Mouse (Mus musculus) forebrain, embryonic 15.5 days (tissue): Measurements from ENCODE around the gene Cd86. TPM values are rescaled to one million over a fixed set of nuclear protein-coding genes. Genes with fewer than 3 reads are reported as not detected.

Experiments
- ATAC-seq: fragments of 200-750 bp; cut with Nextera tagmentation; replicated peaks from 2 replicates; pipeline ENCODE4 v1.8.0; 2017; ENCODE audit warnings: mild to moderate bottlenecking, moderate TSS enrichment, moderate library complexity
- H3K27ac ChIP-seq: fragments of 300-500 bp; sonication (generic); replicated peaks from 2 replicates; pipeline ENCODE4 v1.5.1; 2015; ENCODE audit warnings: mild to moderate bottlenecking, inconsistent platforms
- H3K27me3 ChIP-seq: fragments of 300-500 bp; sonication (generic); 2 replicates; pipeline ENCODE4 v1.6.1; 2015; ENCODE audit warnings: inconsistent platforms
- H3K36me3 ChIP-seq: fragments of 300-500 bp; sonication (generic); 2 replicates; pipeline ENCODE4 v1.6.1; 2015; ENCODE audit warnings: mild to moderate bottlenecking, inconsistent platforms
- H3K4me1 ChIP-seq: fragments of 300-500 bp; sonication (generic); 2 replicates; pipeline ENCODE4 v1.6.1; 2015; ENCODE audit warnings: inconsistent platforms
- H3K4me2 ChIP-seq: fragments of 300-500 bp; sonication (generic); replicated peaks from 2 replicates; pipeline ENCODE4 v1.6.1; 2015; ENCODE audit warnings: mild to moderate bottlenecking, inconsistent platforms
- H3K4me3 ChIP-seq: fragments of 300-500 bp; sonication (generic); 2 replicates; pipeline ENCODE4 v1.5.1; 2015; ENCODE audit warnings: mild to moderate bottlenecking, inconsistent platforms
- H3K9ac ChIP-seq: fragments of 300-500 bp; sonication (generic); replicated peaks from 2 replicates; pipeline ENCODE4 v1.6.1; 2015; ENCODE audit warnings: mild to moderate bottlenecking, inconsistent platforms
- H3K9me3 ChIP-seq: fragments of 300-500 bp; sonication (generic); 2 replicates; pipeline ENCODE4 v1.6.1; 2016; ENCODE audit warnings: inconsistent platforms
- WGBS: fragments of 180-500 bp; shearing (Covaris S2); methylation state at CpG from one replicate; pipeline ENCODE4 v1.1.7; 2015; ENCODE audit warnings: mixed read lengths; 5-methylcytosine and 5-hydroxymethylcytosine counted together
- polyA plus RNA-seq: library from polyadenylated mRNA; unstranded; fragments of >200 nt; fragmentation: Nextera tagmentation; extraction: Ambion mirVana; gene quantifications from 2 replicates; pipeline ENCODE4 v1.2.1, GENCODE M21; 2015

Gene Cd86
- polyA plus RNA-seq, 1 experiment from 2014 or later, result 1.1 TPM

DNA sequence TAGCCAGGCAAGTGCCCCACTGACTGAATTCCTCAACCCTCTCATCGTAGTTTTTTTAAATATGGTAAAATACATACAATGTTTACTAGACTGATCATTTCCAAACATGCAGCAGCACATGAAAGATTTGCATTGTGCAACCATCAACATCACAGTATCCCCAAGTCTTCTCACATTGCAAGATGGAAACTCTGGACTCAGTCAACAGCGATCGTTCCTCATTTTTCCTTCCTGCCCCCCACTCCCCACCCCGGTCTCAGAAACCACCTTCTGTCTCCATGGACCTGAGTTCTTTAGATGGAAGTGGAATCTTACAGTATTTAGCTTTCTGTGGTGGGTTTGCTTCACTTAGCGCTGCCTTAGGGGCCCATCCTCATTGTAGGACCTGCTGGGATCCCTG, 34.3 kb downstream of the Cd86 start:
- Histone ChIP-seq H3K4me2 (no peak overlapping the region), H3K9me3 (no peaks in the 10 kb centered on the region), H3K4me1 (no peaks in the 10 kb centered on the region), H3K36me3 (no peaks in the 10 kb centered on the region), H3K9ac (no peak overlapping the region), H3K27ac (no peak overlapping the region), H3K4me3 (no peak overlapping the region), H3K27me3 (no peaks in the 10 kb centered on the region)
- no peak for ATAC-seq
- 90% methylated on average over 5 of the region's 5 CpGs for WGBS

DNA sequence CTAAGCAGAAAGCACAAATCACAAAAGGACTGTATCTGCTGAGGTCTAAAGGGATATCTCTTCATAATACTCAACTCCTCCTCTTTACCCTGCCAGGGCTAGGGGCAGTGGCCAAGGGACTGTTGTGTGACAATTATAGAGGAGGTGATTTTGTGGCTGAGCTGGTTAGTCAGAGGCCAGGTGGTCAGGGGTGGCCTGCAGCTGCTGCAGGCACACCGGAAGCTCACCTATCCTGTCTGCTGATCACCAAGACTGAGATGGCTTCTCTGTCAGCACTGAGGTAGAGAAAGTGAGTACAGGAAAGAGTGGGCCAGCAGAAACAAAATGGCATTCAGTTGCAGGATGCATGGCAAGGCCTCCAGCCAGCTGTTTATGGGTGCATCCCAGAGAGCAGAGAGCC, 38.1 kb downstream of the Cd86 start:
- Histone ChIP-seq H3K27me3 (no peaks in the 10 kb centered on the region), H3K36me3 (no peaks in the 10 kb centered on the region), H3K4me2 (no peak overlapping the region), H3K4me3 (no peak overlapping the region), H3K9me3 (no peaks in the 10 kb centered on the region), H3K9ac (no peak overlapping the region), H3K4me1 (no peaks in the 10 kb centered on the region), H3K27ac (no peak overlapping the region)
- ATAC-seq, result no peak
- WGBS, result 97% methylated on average over 1 of the region's 1 CpGs

DNA sequence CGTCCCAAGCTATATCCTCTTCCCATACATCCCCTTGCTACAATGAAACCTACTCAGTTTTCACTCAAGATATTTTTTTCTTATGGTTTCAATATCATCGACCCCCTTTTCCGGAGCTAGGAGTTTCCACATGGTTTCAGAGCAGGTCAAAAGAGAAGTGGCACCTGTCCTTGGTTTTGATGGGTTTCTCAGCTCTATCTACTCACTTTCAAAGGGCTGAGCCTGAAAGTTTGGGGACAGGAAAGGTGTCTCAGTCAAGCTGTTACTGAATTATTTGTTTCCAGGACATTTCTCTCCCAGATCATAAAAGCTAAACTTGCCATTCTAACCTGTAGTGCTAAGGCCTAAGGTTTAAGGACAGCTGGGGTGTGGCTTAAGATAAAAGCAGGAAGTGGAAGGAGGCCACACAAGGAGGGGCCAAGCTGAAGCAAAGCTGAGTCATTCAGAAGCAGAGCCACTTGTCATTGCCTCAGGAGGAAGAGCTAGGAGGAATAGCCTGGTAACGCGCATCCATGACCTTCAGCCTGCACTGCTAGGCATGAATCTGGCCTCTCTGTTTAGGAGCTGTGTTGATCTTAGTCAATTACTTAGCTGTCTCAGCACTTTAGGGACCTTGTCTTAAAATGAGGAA, 39.2 kb downstream of the Cd86 start:
- WGBS, result 89% methylated on average over 5 of the region's 5 CpGs
- ATAC-seq, result no peak

DNA sequence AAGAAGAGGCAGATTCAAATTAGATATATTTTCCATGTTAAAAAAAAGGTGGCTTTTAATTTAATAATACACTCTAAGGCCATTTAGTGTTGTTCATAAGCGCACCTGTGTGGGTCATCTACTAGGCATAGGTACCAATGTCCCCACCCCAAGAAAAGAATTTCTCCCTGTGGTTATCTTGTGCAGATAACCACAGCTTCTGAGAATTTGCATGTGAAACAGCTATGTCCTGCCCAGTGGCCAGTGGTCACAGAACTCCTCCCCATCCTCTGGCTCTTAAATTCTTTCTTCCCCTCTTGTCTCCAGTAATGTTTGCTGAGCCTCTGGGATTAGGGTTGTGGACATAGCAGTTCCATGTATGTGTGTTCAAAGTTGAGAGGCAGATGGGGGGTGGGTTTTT, 40.0 kb downstream of the Cd86 start:
- Histone ChIP-seq H3K27ac (no peak overlapping the region), H3K4me1 (no peaks in the 10 kb centered on the region), H3K27me3 (no peaks in the 10 kb centered on the region), H3K36me3 (no peaks in the 10 kb centered on the region), H3K4me2 (no peak overlapping the region), H3K9ac (no peak overlapping the region), H3K4me3 (no peak overlapping the region), H3K9me3 (no peaks in the 10 kb centered on the region)
- no peak for ATAC-seq
- WGBS, result 96% methylated on average over 1 of the region's 1 CpGs

More for the DNA sequence above, 39.2 kb downstream of the Cd86 start:
- Histone ChIP-seq H3K27ac (no peak overlapping the region), H3K9me3 (no peaks in the 10 kb centered on the region), H3K36me3 (no peaks in the 10 kb centered on the region), H3K4me3 (no peak overlapping the region), H3K4me2 (no peak overlapping the region), H3K4me1 (no peaks in the 10 kb centered on the region), H3K27me3 (no peaks in the 10 kb centered on the region), H3K9ac (no peak overlapping the region)

DNA sequence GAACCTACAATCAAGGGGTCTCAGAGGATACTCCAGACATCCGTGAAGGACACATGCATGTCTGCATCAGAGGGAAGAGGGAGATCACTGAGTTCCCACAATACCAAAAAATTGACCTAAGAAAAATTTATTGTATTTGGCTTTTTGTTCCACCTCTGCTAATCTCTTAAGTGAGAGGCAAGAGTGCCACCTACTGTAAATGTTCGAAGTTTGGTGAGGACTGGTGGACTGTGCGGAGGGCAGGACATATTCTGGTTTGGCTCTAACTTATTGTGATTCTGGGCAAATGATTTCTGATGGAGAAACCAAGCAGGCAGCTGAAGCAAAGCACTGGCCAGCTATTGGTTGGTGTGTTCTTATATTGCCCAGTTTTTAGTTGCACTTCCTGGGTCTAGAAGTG, 43.6 kb downstream of the Cd86 start:
- no peak for ATAC-seq
- no peak overlapping the region for H3K27ac ChIP-seq
- no peak overlapping the region for H3K9ac ChIP-seq
- no peak overlapping the region for H3K4me3 ChIP-seq
- WGBS, result 87% methylated on average over 3 of the region's 3 CpGs
- no peaks in the 10 kb centered on the region for H3K27me3 ChIP-seq
- H3K4me2 ChIP-seq, result no peak overlapping the region
- no peaks in the 10 kb centered on the region for H3K4me1 ChIP-seq
- no peaks in the 10 kb centered on the region for H3K36me3 ChIP-seq
- no peaks in the 10 kb centered on the region for H3K9me3 ChIP-seq

DNA sequence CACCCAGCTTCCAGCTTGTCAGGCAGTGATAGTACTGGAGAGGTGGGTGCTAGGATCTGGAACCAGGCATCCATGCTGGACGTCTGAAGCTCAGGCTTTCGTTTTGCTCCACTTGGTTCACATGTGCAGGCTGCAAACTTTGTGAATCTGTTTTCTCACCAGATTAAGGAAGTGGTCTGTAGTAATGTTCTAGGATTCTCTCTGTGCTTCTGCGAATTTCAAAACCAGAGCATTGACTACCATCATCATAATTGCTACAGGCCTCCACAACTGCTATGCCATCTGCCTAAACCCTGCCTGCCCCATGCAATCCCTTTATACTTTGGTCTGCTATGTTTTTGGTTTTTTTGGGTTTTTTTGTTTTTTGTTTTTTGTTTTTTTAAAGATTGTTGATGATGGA, 44.8 kb downstream of the Cd86 start:
- no peaks in the 10 kb centered on the region for H3K4me1 ChIP-seq
- H3K27me3 ChIP-seq, result no peaks in the 10 kb centered on the region
- no peak for ATAC-seq
- H3K9ac ChIP-seq, result no peak overlapping the region
- no peaks in the 10 kb centered on the region for H3K36me3 ChIP-seq
- H3K4me3 ChIP-seq, result no peak overlapping the region
- H3K4me2 ChIP-seq, result no peak overlapping the region
- H3K27ac ChIP-seq, result no peak overlapping the region
- H3K9me3 ChIP-seq, result no peaks in the 10 kb centered on the region
- WGBS, result 77% methylated on average over 3 of the region's 3 CpGs

DNA sequence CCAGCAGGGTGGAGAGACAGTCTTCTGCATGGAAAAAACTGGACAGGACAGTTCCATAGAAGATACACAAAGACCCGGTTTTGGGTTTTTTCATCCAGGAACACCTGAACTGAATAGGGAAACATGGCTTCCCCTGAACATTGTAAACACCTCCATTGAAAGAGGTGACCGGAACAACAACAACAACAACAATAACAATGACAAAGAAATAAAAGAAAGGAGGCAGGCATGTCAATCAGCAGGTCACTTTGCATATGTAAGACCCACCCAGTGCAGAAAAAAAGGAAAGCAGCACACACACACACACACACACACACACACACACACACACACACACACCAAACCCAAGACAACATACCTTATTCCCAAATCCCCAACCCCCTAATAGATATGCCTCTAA, 52.2 kb downstream of the Cd86 start:
- H3K27ac ChIP-seq, result no peak overlapping the region
- H3K36me3 ChIP-seq, result no peaks in the 10 kb centered on the region
- no peak for ATAC-seq
- no peak overlapping the region for H3K9ac ChIP-seq
- 73% methylated on average over 2 of the region's 2 CpGs for WGBS
- no peaks in the 10 kb centered on the region for H3K9me3 ChIP-seq
- no peaks in the 10 kb centered on the region for H3K4me1 ChIP-seq
- H3K4me3 ChIP-seq, result no peak overlapping the region
- no peak overlapping the region for H3K4me2 ChIP-seq
- H3K27me3 ChIP-seq, result no peaks in the 10 kb centered on the region

DNA sequence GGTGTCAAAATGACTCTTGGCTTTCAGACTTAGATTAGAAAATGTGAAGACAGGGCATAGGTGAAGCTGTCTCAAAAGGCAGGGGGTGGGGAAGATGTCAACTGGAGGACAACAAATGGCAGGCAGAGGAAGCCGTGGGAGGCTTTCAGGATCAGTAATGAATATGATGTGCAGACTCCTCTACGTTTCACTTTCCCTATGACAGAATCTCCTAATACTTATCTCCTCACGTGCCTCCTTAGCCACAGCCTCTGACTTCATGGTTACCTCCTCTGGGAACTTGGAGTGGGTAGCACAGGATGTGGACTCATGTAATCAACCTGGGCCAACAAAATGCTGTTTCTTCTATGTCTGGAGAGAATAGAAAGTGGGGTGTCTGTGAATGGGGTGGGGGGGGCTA, 63.2 kb downstream of the Cd86 start:
- Histone ChIP-seq H3K27ac (no peak overlapping the region), H3K9ac (no peak overlapping the region), H3K36me3 (no peaks in the 10 kb centered on the region), H3K27me3 (no peaks in the 10 kb centered on the region), H3K4me3 (no peak overlapping the region), H3K4me1 (no peaks in the 10 kb centered on the region), H3K4me2 (no peak overlapping the region), H3K9me3 (no peaks in the 10 kb centered on the region)
- no peak for ATAC-seq
- WGBS, result 88% methylated on average over 3 of the region's 3 CpGs

DNA sequence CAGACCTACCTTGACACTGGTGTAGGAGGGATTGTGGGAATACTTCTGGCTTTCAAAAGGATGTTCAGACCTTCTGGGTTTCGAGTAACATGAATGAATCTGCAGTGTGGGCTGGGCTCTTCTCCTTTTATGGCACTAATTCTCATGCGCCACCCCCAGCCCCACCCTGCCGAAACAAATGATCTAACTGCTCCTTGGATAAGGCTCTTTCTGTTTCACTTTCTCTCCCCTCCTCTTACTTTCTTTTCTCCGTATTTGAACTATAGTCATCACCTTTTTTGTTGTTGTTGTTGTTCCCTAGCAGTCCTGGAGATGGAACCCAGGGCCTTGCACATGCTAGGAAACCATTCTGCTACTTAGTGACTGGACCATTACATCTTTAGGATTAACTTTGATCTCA, 67.6 kb downstream of the Cd86 start:
- Histone ChIP-seq H3K9ac (no peak overlapping the region), H3K4me2 (no peak overlapping the region), H3K4me1 (no peaks in the 10 kb centered on the region), H3K27ac (no peak overlapping the region), H3K36me3 (no peaks in the 10 kb centered on the region), H3K9me3 (no peaks in the 10 kb centered on the region), H3K4me3 (no peak overlapping the region), H3K27me3 (no peaks in the 10 kb centered on the region)
- 88% methylated on average over 4 of the region's 4 CpGs for WGBS
- no peak for ATAC-seq

DNA sequence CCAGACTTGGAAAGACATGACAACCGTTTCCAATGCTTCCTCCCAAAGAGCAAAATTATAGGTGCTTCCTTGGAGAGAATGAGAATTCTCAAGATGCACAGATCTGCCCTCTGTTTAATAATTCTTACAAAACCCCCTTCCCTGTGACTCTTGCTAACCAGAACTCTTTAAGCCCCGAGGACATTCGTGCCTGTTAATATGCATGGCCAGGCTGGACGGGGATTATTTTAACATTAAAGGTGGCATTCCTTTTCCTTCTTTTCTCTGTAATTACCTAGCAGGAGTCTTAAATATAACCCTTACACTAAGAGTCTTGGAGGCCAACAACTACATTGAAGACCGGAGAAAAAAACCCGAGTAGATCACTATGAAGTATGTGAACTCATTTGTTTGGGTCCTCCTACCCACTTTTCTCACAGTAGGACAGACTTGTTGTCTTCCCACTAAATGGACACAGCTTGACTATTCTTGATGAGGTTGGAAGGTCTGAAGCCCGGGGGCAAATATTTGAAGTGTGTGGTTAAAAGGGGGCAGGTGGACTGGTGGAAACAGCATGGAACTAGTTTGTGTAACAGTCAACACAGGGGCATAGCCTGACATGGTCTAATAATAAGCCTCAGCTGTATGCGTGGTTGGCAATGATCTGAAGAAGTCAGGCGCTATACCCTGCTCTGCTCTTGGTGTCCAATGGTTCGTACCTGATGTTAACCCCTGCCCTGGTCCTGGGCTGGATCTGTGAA, 69.0 kb downstream of the Cd86 start:
- no peak overlapping the region for H3K4me2 ChIP-seq
- no peak overlapping the region for H3K9ac ChIP-seq
- WGBS, result 88% methylated on average over 10 of the region's 10 CpGs
- H3K27ac ChIP-seq, result no peak overlapping the region
- H3K4me3 ChIP-seq, result no peak overlapping the region
- H3K4me1 ChIP-seq, result no peaks in the 10 kb centered on the region
- no peaks in the 10 kb centered on the region for H3K36me3 ChIP-seq
- no peak for ATAC-seq
- no peaks in the 10 kb centered on the region for H3K27me3 ChIP-seq
- H3K9me3 ChIP-seq, result no peaks in the 10 kb centered on the region

DNA sequence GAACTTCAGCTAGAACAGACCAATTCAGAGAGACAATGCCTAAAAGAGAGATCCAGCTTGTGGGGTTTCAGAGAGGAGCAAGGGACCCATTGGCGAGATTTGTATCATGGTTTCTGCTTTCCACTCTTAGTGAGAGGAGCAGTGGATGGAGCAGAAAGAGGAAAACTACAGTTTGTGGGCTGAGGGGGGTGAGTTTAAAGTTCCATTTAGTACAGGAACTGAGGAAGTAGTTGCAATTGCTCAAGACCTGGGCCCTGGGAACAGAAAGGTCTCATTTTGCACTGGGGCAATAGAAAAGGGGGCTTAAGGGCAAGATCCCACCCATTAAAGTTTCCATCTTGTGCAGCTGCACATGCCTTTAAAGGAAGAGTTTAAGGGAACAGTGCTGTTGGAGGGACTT, 76.0 kb downstream of the Cd86 start:
- Histone ChIP-seq H3K27me3 (no peaks in the 10 kb centered on the region), H3K36me3 (no peaks in the 10 kb centered on the region), H3K4me3 (no peak overlapping the region), H3K4me2 (no peak overlapping the region), H3K9ac (no peak overlapping the region), H3K27ac (no peak overlapping the region), H3K4me1 (no peaks in the 10 kb centered on the region), H3K9me3 (no peaks in the 10 kb centered on the region)
- ATAC-seq, result no peak
- WGBS, result 84% methylated on average over 1 of the region's 1 CpGs

DNA sequence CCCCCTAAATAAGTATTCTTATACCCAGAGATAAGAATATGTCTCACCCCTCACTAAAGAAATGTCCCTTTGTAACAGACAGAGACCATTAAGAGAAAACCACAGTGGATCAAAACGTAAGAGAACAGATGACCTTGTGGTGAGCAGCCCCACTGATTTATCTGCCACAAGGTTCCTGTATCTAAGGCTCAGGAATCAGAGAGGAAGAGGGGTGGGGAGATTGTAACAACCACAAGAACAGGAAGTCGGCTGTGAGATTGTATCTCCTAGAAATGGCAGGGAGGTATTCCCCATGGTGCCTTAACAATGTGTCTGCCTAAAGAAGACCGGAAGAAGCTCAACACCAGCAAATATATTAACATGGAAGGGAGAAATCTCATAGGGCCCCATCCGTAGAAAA, 77.9 kb downstream of the Cd86 start:
- Histone ChIP-seq H3K36me3 (no peaks in the 10 kb centered on the region), H3K9me3 (no peaks in the 10 kb centered on the region), H3K27me3 (no peaks in the 10 kb centered on the region), H3K4me1 (no peaks in the 10 kb centered on the region), H3K27ac (no peak overlapping the region), H3K9ac (no peak overlapping the region), H3K4me2 (no peak overlapping the region), H3K4me3 (no peak overlapping the region)
- no peak for ATAC-seq
- WGBS, result 83% methylated on average over 4 of the region's 4 CpGs

DNA sequence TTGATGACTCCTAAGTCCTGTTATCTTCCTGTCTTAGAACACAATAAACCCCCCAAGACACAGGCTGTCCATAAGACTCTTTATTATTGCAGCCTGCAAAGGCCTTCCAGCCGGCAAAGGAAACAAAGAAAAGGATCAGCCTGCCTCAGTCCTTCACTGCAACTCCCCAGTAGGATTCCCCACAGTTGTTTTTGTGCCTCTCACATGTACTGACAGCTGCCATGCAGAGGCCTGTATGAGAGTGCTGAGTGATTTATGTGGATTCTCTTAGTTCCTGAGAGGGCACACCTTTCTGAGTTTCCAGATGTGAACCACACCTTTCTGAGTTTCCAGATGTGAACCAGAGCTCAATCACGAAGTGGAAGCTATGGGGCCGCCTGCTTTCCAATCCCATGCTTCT, 83.8 kb downstream of the Cd86 start:
- Histone ChIP-seq H3K27ac (no peak overlapping the region), H3K9ac (no peak overlapping the region), H3K4me1 (no peaks in the 10 kb centered on the region), H3K27me3 (no peaks in the 10 kb centered on the region), H3K4me3 (no peak overlapping the region), H3K36me3 (no peaks in the 10 kb centered on the region), H3K9me3 (no peaks in the 10 kb centered on the region), H3K4me2 (no peak overlapping the region)
- WGBS, result 38% methylated on average over 3 of the region's 3 CpGs
- ATAC-seq, result no peak
